Mouse (Mus musculus) brain, embryonic 14.5 days (tissue): ENCODE data around the gene Stam2.

Experiments used
- CTCF ChIP-seq: fragments of 200-500 bp; IDR thresholded peaks from 2 replicates; pipeline ENCODE4 v1.5.1; 2012; ENCODE audit warnings: inconsistent platforms, mild to moderate bottlenecking, moderate library complexity, borderline replicate concordance; ENCODE audit not compliant: insufficient read depth, insufficient read length; ENCODE audit errors: extremely low read depth
- POLR2A ChIP-seq: fragments of 200-500 bp; IDR thresholded peaks from 2 replicates; pipeline ENCODE4 v1.6.1; 2012; ENCODE audit warnings: mild to moderate bottlenecking, inconsistent platforms, borderline replicate concordance; ENCODE audit not compliant: poor library complexity, insufficient read depth, insufficient read length, severe bottlenecking; ENCODE audit errors: extremely low read depth

DNA sequence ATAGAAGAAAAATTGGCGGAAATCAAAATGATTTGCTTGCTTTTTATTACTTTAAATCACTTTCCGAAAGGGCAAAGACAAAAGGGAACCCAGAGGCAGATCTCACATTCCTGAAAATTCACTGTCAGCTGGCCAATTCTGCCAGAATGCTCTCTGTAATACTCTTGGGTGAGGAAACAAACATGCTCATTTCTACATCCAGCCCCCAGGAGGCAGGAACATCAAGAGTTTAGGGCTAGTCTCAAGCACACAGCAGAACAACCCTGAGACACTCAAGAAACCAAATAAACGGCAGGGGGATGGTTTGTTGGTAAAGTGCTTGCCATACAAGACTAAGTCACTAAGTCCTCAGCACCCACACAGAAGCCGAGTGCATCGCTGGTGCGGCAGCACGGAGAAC, 9.5 kb downstream of the Stam2 start:
- TF ChIP-seq CTCF, result no peak
- TF ChIP-seq POLR2A, result no peak
